Mouse (Mus musculus): ENCODE data around the gene Tmem211.

- TF ChIP-seq POLR2A (IDR thresholded peaks at IDR 0.05; ENCODE audit: borderline replicate concordance, extremely low read depth, insufficient read depth, insufficient read length, poor library complexity, severe bottlenecking) (no peak), CTCF (IDR thresholded peaks at IDR 0.05; ENCODE audit: borderline replicate concordance, extremely low read depth, insufficient read depth, insufficient read length) (no peak)
These were observed 30.8 kb upstream of the Tmem211 start for GRCm38 (mm10) chr5:113195907-113196306.

Measured in brain, embryonic 14.5 days (tissue).